Mouse (Mus musculus): Measurements from ENCODE around the gene Dis3l2.

Gene Dis3l2

GRCm38 (mm10) chr1:87010629-87011330 is 307.2 kb downstream of the Dis3l2 start:
- no peak for DNase-seq (ENCODE audit: low read depth, low spot score)

GRCm38 (mm10) chr1:87011718-87012117 is 308.1 kb downstream of the Dis3l2 start:
- DNase-seq (ENCODE audit: low read depth, low spot score), result no peak

GRCm38 (mm10) chr1:87012606-87013005 is 309.0 kb downstream of the Dis3l2 start:
- DNase-seq (ENCODE audit: low read depth, low spot score), result no peak

GRCm38 (mm10) chr1:87020714-87021113 is 317.1 kb downstream of the Dis3l2 start:
- no peak for DNase-seq (ENCODE audit: low read depth, low spot score)

- no peak for DNase-seq (ENCODE audit: low read depth, low spot score)
These were observed 318.0 kb downstream of the Dis3l2 start for GRCm38 (mm10) chr1:87021584-87021983.

- no peak for DNase-seq (ENCODE audit: low read depth, low spot score)
These were observed 319.9 kb downstream of the Dis3l2 start for GRCm38 (mm10) chr1:87023291-87024170.

GRCm38 (mm10) chr1:87025021-87025420 is 321.4 kb downstream of the Dis3l2 start:
- no peak for DNase-seq (ENCODE audit: low read depth, low spot score)

GRCm38 (mm10) chr1:87028786-87029185 is 325.2 kb downstream of the Dis3l2 start:
- no peak for DNase-seq (ENCODE audit: low read depth, low spot score)

GRCm38 (mm10) chr1:87030652-87031051 is 327.0 kb downstream of the Dis3l2 start:
- DNase-seq (ENCODE audit: low read depth, low spot score), result no peak

GRCm38 (mm10) chr1:87032466-87032865 is 328.9 kb downstream of the Dis3l2 start:
- peak; percentile 37 for DNase-seq (ENCODE audit: low read depth, low spot score)

GRCm38 (mm10) chr1:87035532-87036161 is 332.0 kb downstream of the Dis3l2 start:
- DNase-seq (ENCODE audit: low read depth, low spot score), result no peak

- DNase-seq (ENCODE audit: low read depth, low spot score), result no peak
These were observed 332.7 kb downstream of the Dis3l2 start for GRCm38 (mm10) chr1:87036334-87036733.

- DNase-seq (ENCODE audit: low read depth, low spot score), result peak; percentile 27
These were observed 335.0 kb downstream of the Dis3l2 start for GRCm38 (mm10) chr1:87038477-87039070.

GRCm38 (mm10) chr1:87041119-87041518 is 337.5 kb downstream of the Dis3l2 start:
- peak; percentile 64 for DNase-seq (ENCODE audit: low read depth, low spot score)

- DNase-seq (ENCODE audit: low read depth, low spot score), result peak; percentile 60
These were observed 338.3 kb downstream of the Dis3l2 start for GRCm38 (mm10) chr1:87041814-87042438.

GRCm38 (mm10) chr1:87050072-87050471 is 346.5 kb downstream of the Dis3l2 start:
- no peak for DNase-seq (ENCODE audit: low read depth, low spot score)

- DNase-seq (ENCODE audit: low read depth, low spot score), result no peak
These were observed 347.1 kb downstream of the Dis3l2 start for GRCm38 (mm10) chr1:87050700-87051099.

- no peak for DNase-seq (ENCODE audit: low read depth, low spot score)
These were observed 347.8 kb downstream of the Dis3l2 start for GRCm38 (mm10) chr1:87051369-87051768.

GRCm38 (mm10) chr1:87057075-87057474 is 353.5 kb downstream of the Dis3l2 start:
- DNase-seq (ENCODE audit: low read depth, low spot score), result no peak

- DNase-seq (ENCODE audit: low read depth, low spot score), result no peak
These were observed 355.5 kb downstream of the Dis3l2 start for GRCm38 (mm10) chr1:87059042-87059665.

GRCm38 (mm10) chr1:87060913-87061312 is 357.3 kb downstream of the Dis3l2 start:
- peak; percentile 24 for DNase-seq (ENCODE audit: low read depth, low spot score)

Measured in A20 (cell line).